Mouse (Mus musculus) liver, embryonic 14.5 days (tissue): ENCODE measurements at regions not wholly inside any gene's neighbourhood (a gene's known extent, or its start where the extent isn't known, plus 50 kb on each side); places are given as distances from the start of the nearest gene placed in this dataset.

Source experiments
- CTCF ChIP-seq: IDR thresholded peaks from 2 replicates; pipeline ENCODE4 v1.5.1; 2016; ENCODE audit warnings: antibody characterized with exemption, low read depth, control low read depth
- EP300 ChIP-seq: IDR thresholded peaks from 2 replicates; pipeline ENCODE4 v1.6.1; 2016; ENCODE audit warnings: antibody characterized with exemption, low read depth

DNA sequence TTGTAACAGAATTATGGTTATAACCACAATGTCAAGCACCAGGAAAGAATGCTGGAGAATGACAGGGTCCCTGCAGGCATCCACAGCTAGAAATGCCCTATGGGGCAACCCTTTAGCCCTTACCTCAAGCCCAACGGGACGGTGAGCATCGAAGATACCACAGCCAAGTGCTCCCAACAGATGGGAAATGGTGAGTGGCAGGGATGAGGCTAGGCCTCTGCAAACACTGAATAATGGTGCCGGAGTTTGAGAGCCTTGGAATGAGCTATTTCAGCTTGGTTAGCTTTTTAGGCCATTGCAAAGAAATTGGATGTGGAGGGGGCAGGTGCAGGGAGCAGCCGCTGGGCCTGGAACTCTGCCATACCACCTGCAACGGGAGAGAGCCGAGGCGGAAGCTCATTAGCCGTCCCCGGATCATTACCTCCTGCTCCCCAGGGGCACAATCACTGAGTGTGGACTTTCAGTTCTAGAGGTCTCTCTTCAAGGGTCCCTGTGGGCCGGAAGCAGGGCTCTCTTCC, 117.9 kb downstream of the Usp31 start:
- TF ChIP-seq CTCF (no peak), EP300 (no peak)
